Mouse (Mus musculus): Measurements from ENCODE around the gene Map7d1.

Map7d1 gene

GRCm38 (mm10) chr4:126262119-126262807 is 6.1 kb upstream of the Map7d1 start, which contains the start of gene Trappc3:
Gene Trappc3 (plus strand): TSS chr4:126262325.
- peak; percentile 100 for DNase-seq

DNA sequence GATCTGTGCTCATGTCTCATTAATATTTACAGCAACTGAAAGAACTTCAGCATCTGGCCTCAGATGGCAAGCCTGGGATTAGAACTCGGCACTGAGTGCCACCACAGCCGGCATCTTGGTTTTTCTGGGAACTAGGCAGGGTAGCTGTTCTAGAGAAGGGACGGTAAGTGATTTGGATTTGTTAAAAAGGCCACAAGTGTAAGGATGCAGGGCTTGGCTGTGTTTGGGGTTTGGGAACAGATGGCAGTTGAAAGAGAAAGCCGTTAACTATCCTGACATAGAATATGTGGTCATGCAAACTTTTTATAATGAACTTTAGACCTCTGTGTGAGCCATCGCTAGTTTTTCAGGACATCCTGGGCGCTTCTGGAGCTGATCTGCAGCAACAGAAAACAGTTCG is 5.5 kb upstream of the Map7d1 start:
- no peak for DNase-seq

GRCm38 (mm10) chr4:126261266-126261665 is 5.1 kb upstream of the Map7d1 start:
- no peak for DNase-seq

GRCm38 (mm10) chr4:126260520-126261201 is 4.5 kb upstream of the Map7d1 start:
- peak; percentile 100 for DNase-seq

DNA sequence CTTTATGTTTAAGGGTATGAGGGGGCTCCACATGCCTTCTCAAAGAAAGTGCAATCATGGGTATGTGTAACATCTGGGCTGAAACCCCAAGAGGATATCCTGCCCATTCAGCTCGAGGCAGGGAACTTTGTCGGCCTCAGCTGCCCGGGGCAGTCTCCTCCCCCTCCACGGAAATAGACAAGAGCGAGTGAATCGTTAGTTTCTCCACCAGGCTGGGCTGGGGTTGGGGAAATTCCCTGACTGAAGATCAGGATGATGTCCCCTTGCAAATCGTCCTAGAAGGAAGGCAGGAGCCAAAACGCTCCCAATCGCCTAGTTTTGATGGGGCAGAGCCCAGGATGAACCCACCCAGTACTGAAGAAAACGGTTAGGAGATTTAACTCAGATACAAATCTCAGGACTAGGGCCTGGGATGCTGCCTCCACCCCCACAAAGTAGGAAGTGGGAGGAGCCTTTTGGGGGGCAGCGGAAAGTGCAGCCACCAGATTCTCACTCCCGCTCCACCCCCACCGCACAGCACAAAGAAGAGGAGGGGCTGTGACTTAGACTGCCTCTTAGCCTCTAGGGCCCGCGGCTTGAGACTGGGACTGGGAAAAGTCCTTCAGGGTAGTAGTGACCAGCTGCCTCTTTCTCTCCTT is 3.5 kb upstream of the Map7d1 start:
- DNase-seq: peak; percentile 99

DNA sequence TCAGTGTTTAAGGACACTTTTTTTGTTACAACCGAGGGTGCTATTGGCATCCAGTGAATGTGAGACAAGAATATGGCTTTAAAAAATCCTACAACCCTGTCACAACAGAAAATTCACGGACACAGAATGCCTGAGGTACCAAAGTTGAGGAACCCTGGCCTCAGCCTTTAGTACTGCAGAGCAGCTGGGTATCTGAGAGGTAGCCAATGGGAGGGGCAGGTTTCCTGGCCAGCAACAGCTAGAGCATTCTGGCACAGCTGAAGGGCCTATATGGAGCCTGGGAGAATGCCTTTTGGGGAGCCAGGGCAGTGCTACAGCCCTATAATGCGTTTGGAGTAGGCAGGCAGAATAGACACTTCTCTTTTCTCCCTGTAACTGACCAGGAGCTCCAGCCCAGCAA is 2.9 kb upstream of the Map7d1 start:
- peak; percentile 97 for DNase-seq

DNA sequence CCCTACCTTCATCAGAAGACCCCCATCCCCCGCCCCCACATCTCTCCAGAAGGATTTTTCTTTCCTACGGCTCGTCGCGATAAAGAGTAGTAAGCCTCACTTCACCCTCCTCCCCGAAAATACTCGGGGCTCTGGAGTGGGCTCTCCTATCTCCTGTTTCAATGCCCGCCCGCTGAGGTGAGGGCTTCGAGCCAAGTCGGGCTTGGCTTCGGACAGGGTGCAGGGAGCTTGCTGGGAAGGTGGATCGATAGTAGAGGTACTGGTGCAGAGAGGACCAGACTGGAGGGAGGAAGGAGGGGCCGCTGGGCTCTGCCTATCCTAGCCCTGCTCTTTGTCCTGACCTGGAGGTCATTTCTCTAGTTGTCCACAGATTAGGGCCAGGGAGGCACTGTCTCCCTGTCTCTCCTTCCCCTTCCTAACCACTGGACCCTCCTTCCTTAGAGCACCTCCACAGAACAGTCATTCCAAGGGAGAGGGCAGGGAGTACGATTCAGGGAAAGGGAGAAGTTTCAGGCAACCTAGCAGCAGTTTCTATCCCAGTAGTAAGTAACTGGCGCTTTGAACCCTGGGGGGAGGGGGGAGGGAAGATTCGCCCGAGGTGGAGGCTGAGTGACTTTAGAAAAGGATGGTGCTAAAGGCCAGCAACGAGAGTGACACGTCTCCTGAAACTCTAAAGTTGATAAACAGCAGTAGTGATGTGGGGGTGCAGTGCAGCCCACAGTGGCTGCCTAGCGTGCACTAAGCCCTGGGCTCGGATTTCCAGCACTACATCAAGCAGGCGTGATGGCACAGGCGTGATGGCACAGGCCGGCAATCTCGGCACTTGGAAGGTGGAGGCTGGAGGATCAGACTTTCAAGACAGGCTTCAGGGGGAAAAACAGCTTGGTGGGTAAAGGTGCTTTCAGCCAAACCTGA is 1.1 kb upstream of the Map7d1 start:
- DNase-seq: peak; percentile 98

GRCm38 (mm10) chr4:126255113-126256001 is 786 bp downstream of the Map7d1 start:
- peak; percentile 98 for DNase-seq

GRCm38 (mm10) chr4:126254315-126255112 is 1.6 kb downstream of the Map7d1 start:
- peak; percentile 99 for DNase-seq

DNA sequence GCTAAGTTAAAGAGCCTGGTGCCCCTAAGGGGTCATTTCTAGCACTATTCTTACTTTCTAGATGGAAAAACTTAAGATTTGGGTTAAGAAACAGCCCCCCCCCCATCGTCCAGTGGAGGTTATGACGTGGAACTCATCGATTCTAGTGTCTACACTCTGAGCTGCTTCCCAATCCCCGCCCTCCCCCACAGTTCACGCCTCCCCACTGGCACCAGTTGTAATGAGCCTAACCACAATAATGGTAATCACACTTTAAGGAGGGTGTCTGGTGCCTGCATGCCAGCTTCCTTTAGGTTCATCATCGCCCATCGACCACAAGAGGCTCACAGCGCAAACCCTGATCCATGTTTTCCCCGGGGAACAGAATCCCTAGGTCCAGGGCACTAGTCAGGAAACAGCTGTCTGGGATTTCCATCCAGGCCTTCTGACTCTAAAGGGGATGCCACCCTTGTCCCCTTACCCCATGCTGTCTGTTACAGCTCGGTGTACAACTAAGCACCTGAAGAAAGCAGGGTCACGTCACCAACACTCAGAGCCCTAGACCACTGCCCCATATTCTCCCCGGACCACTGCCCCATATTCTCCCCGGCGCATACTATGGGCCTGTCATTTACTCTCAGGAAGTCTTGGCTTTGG is 2.4 kb downstream of the Map7d1 start:
- peak; percentile 92 for DNase-seq

- peak; percentile 95 for DNase-seq
These were observed 3.5 kb downstream of the Map7d1 start for GRCm38 (mm10) chr4:126252411-126253237.

DNA sequence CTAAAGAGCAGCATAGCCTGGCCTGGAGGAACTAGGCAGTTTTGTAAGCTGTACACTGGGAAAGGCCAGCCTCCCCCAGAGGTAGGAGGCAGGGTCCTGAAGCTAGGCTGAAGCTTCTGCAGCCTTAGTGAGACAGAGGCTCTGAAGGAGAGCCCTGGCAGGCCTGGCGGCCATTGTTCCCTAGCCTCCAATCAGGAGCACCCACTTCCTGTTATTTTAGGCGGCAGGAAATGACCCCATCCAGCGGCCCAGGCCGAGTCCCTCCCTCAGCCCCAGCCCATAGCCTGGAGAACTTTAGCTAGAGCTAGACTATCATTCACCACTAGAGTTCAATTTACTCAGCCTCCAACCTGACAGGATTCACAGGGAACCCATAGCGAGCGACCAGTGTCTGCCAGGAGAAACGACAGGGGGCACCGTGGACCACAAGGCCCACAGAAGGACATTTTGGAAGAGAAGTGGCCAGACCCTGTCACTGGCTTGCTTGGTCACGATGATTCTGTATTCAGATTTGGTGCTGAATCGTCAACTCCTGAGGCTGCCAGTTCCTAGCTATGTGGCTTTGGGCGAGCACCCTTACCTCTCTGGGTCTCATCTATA is 4.4 kb downstream of the Map7d1 start:
- peak; percentile 99 for DNase-seq

DNA sequence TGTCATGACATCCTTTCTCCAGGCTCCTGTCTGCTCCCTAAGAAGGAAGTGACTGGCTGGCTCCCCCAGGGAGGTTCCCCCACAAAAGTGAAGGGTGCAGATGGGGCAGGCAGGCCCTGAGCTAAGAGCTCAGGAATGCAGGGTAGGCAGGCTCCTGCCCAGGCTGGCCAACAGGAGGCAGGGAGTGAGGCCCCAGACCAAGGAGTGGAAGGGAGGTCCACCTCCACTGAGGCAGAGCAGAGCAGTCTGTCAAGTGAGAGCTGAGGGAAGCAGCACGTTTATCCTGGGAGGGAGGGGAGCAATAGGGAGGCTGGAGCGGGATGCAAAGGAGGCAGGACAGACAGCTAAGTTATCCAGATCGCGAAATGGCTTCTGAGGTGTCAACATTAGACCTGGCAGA is 5.5 kb downstream of the Map7d1 start:
- DNase-seq: peak; percentile 92

DNA sequence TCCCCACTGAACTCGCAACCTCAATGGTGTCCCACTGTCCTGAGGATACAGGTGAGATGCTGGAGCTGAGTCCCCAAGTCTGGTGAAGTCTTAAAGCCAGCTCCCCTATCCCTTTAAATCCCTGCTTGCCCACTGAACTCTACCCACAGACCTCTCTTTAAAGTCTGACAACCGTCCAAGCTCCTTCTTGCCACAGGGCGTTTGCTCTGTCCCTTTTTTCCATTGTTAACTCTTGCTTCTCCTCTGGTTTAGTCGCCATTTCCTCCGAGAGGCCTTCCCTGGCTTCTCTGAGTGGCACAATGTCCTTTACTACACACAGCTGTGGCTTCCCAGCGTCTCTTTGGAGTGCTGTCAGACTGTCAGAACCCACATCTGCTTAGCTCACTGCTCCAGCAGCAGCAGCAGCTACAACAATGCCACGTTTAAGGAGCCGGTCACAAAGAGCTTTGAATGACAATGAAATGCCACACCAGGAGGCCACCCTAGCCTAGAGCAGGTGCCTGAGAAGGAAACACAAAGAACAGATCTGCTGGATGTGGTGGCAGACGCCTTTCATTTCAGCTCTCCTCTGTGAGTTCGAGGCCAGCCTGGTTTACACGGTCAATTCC is 7.8 kb downstream of the Map7d1 start:
- DNase-seq: no peak

GRCm38 (mm10) chr4:126246202-126246889 is 9.8 kb downstream of the Map7d1 start:
- peak; percentile 92 for DNase-seq

GRCm38 (mm10) chr4:126242510-126242909 is 13.6 kb downstream of the Map7d1 start:
- peak; percentile 96 for DNase-seq

- peak; percentile 94 for DNase-seq
These were observed 14.2 kb downstream of the Map7d1 start for GRCm38 (mm10) chr4:126241956-126242355.

All from heart, adult 11 months (tissue).